Mouse (Mus musculus): ENCODE data around the gene Rab8b.

The Rab8b gene

DNA sequence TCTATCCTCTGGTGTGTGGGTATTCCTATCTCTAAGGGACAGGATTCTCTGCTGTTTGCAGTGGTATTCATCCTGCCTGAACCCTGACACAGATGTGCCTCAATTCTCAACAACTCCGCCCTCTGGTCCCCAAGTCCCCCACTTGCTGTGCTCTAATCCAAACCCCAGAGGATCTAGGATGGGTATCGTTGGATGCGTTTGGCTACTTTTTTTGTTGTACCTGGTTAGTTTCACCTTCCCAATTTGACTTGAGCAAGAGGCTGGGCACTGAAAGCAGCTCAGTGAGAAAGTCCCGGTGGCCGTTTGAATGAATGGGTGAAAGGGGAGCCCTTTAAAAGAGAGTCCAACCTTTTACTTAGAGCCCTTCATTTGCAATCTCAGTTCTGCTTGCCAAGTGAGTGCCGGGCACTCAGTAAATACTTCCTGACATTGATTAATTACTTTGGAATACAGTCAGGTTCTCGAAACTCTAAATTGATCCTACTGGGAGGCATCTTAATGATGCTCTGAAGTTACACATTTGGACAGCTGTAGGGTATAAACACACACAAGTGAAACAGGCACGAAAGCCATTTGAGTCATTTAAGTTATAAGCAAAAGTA is 32.1 kb downstream of the Rab8b start:
- in situ Hi-C loops (cut with MboI, MseI): no loop called here

- in situ Hi-C loops (cut with MboI, MseI): no loop called here
These were observed 32.7 kb downstream of the Rab8b start for GRCm38 (mm10) chr9:66886818-66887217.

DNA sequence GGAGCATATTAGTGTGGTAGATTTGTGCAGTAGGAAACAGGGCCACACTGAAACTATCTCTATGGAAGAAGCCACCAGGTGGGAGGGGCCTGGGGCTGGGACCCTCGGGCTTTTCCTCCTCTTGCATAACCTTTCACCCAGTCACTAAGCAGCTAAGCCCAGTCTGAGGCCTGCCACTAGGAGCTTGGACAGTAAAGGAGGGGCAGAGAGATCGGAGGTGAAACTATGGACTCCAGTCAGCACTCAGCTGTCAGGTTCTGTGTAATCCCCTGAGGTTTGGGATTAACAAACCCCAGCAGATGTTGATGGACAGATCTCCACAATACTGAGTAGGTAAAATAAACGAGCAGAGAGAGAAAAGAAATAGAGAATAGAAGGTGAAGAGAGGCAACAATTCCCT is 33.1 kb downstream of the Rab8b start:
- in situ Hi-C loops (cut with MboI, MseI): no loop called here

- in situ Hi-C loops (cut with MboI, MseI): no loop called here
These were observed 34.9 kb downstream of the Rab8b start for GRCm38 (mm10) chr9:66884609-66885008.

- in situ Hi-C loops (cut with MboI, MseI): no loop called here
These were observed 36.0 kb downstream of the Rab8b start for GRCm38 (mm10) chr9:66883500-66883899.

- in situ Hi-C loops (cut with MboI, MseI): no loop called here
These were observed 37.1 kb downstream of the Rab8b start for GRCm38 (mm10) chr9:66882406-66882821.

DNA sequence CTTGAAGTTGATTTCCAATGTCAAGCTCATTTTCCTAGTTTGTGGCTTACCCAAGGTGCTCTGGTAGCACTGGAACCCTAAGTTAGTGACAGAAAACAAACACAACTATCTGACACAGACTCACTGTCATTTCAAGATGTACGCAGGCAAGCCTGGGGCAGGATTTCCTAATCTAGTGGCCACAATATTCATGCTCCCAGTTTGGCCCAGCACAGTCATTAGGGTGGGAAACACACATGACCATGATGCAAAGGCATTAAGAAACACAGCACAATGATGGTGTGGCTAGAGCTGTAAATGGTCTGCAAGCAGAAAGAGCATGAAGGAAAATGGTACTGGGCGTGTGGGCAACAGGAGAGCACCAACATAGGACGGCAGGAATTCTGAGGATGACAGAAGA is 37.6 kb downstream of the Rab8b start:
- in situ Hi-C loops (cut with MboI, MseI): no loop called here

DNA sequence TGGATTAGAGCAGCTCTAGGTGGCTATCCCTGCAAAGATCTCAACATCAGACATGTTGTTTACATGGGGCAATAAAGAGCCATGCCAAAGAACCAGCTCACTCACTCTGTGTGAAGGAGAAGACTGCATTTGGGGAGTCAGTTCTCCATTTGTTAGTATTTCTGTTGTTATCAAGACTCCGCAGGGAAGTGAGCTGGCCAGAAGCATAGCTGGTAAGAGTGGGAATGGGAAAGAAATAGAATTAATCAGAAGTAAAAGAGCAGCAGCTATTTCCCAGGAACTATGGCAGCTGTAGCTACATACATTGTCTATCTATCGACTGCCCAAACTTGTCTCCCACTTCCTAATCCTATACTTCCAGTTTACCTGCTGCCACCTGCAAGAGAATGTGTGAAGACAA is 38.7 kb downstream of the Rab8b start:
- in situ Hi-C loops (cut with MboI, MseI): no loop called here

- in situ Hi-C loops (cut with MboI, MseI): no loop called here
These were observed 40.0 kb downstream of the Rab8b start for GRCm38 (mm10) chr9:66879486-66879885.

DNA sequence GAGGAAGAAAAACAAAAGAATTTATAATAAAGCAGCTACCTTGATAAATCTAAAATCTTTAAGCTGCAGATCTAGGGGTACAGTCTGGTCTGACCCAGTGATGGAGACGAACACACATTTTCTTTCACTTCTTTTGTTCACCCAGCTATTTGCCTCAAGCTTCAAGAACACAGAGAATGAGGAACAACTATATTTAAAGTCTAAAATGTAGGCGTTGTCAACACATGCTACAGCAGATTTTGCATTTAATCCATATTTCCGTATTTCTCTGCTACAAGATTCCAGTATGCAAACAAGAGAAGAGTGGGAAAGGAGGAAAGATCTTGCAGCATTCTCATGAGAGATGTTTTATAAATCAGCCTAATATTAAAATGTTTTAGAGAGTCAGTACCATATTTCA is 40.6 kb downstream of the Rab8b start:
- in situ Hi-C loops (cut with MboI, MseI): no loop called here

GRCm38 (mm10) chr9:66876577-66876976 is 42.9 kb downstream of the Rab8b start:
- in situ Hi-C loops (cut with MboI, MseI): no loop called here

GRCm38 (mm10) chr9:66874297-66874696 is 45.2 kb downstream of the Rab8b start:
- in situ Hi-C loops (cut with MboI, MseI): loop anchor here (5.0 kb wide), 1 partner anchor 63 kb away; no protein-coding TSS in a partner anchor

- in situ Hi-C loops (cut with MboI, MseI): loop anchor here (5.0 kb wide), 1 partner anchor 64 kb away; no protein-coding TSS in a partner anchor
These were observed 46.0 kb downstream of the Rab8b start for GRCm38 (mm10) chr9:66873531-66873930.

DNA sequence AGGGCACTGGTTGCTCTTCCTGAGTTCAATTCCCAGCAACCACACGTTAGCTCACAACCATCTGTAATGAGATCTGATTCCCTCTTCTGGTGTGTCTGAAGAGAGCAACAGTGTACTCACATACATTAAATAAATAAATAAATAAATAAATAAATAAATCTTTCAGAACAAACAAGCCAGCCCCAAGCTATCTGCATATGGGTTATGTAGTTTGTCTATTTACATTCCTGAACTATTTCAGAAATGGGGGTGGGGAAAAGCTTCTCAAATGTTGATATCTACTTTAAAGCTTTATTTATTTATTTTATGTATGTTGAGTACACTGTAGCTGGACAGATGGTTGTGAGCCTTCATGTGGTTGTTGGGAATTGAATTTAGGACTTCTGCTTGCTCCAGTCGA is 46.5 kb downstream of the Rab8b start:
- in situ Hi-C loops (cut with MboI, MseI): loop anchor here (5.0 kb wide), 1 partner anchor 64 kb away; no protein-coding TSS in a partner anchor

DNA sequence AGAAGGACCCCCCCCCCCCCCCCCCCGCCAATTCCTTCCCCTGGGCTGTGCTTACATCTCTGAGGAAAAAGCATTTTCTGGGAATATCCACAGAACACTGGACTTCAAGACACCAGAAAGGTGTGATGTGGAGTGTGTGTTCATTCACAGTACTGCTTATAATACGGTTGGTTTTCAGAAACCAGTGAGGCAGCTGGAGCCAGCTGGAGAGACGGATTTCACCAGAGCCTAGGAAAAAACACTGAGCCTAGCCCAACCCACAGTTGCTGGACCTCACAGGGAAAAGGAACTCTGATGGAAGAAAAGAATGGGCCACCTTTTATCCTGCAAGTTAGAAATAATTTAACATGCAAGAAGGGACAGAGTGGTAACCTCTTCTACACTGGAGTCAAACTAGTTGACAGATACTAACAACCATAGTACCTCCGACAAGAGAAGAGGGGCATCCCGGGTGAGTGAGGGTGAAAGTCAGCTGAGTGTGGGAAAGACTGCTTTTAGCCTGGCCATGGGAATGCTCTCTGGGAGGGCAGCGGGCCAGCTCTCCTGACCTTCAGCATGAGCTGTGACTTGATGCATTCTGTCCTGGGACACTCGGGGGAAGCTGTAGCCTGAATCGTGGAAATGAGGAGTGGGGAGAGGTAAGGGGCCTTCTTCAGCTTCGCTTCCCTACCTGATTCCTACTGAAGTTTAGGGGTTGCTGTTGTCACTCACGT is 47.3 kb downstream of the Rab8b start:
- in situ Hi-C loops (cut with MboI, MseI): loop anchor here (5.0 kb wide), 1 partner anchor 65 kb away; no protein-coding TSS in a partner anchor

GRCm38 (mm10) chr9:66864708-66865107 is 54.8 kb downstream of the Rab8b start:
- in situ Hi-C loops (cut with MboI, MseI): no loop called here

- in situ Hi-C loops (cut with MboI, MseI): no loop called here
These were observed 56.0 kb downstream of the Rab8b start for GRCm38 (mm10) chr9:66863456-66863855.

GRCm38 (mm10) chr9:66862202-66862601 is 57.3 kb downstream of the Rab8b start:
- in situ Hi-C loops (cut with MboI, MseI): no loop called here

DNA sequence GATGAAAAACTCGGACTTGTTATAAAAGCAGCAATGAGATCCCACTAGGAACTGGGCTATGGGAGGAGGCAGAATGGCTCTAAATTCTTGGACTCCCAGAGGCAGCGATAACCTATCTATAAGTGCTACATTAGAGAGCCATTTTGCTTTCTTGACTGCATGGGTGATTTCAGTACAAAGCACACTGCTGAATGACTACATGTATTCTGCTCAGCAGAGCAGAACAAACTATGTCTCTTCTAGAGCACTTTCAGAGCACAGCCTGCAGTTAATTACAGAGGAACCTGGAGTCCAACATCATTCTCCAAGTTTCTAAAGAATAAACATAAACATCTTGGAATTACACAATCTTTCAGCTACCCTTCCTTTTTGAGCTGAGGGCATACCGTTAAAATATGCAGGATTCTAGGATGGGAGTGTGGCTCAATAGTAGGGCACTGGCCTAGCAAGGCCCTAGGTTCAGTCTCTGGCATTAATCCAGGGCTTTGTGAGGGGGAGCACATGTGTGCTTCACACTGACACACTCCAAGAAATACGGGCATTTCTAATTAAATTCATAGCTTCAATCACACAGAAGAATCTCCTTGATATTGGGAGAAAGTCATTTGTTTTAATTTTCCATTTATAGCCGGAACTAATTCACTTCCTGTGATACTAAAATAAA is 58.3 kb downstream of the Rab8b start:
- in situ Hi-C loops (cut with MboI, MseI): no loop called here

GRCm38 (mm10) chr9:66859523-66859922 is 60.0 kb downstream of the Rab8b start:
- in situ Hi-C loops (cut with MboI, MseI): no loop called here

DNA sequence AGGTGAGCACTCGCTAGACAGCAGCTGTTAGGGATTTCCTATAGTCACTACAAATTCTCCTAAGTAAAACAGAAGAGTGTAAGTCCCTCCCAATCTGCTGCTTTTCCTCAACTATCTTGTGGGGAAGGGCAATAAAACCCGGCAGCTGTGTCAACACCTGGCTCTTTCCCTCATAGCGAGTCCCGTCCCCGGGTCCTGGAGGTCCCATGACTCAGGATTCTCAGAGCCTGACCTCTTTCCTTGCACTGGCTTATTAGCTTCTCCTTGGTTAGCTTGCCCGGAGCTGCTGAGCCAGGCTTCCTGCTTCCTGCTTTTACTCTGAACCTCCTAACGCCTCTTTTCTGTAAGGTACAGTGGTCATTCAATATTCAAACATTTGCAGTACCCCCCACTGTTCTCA is 63.6 kb downstream of the Rab8b start:
- in situ Hi-C loops (cut with MboI, MseI): no loop called here

- in situ Hi-C loops (cut with MboI, MseI): no loop called here
These were observed 66.9 kb downstream of the Rab8b start for GRCm38 (mm10) chr9:66852592-66852991.

DNA sequence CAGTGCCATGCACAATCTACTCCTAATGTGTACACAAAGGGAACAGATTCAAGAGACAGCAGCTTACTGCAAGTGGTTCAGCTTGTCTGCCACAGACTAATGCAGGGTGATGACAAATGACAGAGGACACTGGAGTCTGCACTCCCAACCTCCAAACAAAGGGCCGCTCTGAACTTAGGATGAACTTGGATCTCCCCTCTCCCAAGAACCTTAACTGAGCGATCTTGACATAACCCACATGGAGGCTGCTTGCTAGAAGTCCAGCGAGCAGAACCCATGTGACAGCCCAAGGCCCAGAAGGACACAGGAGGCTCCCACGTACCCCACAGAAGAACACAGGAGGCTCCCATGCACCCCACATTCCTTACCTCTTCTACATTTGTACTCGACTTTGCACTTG is 68.5 kb downstream of the Rab8b start:
- in situ Hi-C loops (cut with MboI, MseI): no loop called here
